Mouse (Mus musculus): ENCODE data around the gene Mmd2. TPM values are rescaled to one million over a fixed set of nuclear protein-coding genes. Genes with fewer than 3 reads are reported as not detected.

Mmd2 gene
- total and polyA plus RNA-seq, 3 experiments = not detected

DNA sequence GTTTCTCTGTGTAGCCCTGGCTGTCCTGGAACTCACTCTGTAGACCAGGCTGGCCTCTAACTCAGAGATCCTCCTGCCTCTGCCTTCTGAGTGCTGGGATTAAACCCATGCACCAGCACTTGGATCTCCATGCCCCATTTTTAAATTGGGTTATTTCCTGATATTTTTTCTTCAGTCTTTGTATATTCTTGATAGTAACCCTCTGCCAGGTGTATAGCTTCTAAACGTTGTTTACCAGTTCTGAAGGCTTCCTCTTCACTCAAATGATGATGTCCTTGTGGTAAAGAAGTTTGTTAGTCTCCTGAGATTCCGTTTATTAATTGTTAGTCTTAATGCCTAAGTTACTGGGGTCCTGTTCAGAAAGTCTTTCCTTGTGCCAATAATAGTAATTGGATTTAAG is 18.8 kb upstream of the Mmd2 start, which contains the start of gene Wipi2:
Wipi2 (plus strand) TSS at position 301 of the 400 bp plus-strand sequence.
- TF ChIP-seq GABPA (IDR thresholded peaks at IDR 0.05; ENCODE audit: low read depth, low read length) = no peak
- TF ChIP-seq RAD21 (IDR thresholded peaks at IDR 0.05; ENCODE audit: low read depth, low read length) = no peak
- TF ChIP-seq NELFE (IDR thresholded peaks at IDR 0.05; ENCODE audit: low read depth, low read length) = no peak
- TF ChIP-seq KAT2A (conservative IDR thresholded peaks at IDR 0.05; ENCODE audit: low read depth, low read length) = no peak
- TF ChIP-seq CHD2 (IDR thresholded peaks at IDR 0.05; ENCODE audit: low read length) = no peak
- TF ChIP-seq NRF1 (IDR thresholded peaks at IDR 0.05; ENCODE audit: insufficient read depth, low read depth, low read length, poor library complexity, severe bottlenecking) = no peak
- TF ChIP-seq MAZ (IDR thresholded peaks at IDR 0.05; ENCODE audit: low read depth, low read length) = no peak
- TF ChIP-seq ELF1 (IDR thresholded peaks at IDR 0.05; ENCODE audit: low read depth, low read length) = no peak
- no peak for TF ChIP-seq SIN3A (IDR thresholded peaks at IDR 0.05; ENCODE audit: low read length)
- no peak for TF ChIP-seq MAFK (IDR thresholded peaks at IDR 0.05; ENCODE audit: borderline replicate concordance, low read depth, low read length)
- no peak for TF ChIP-seq MYC (IDR thresholded peaks at IDR 0.05; ENCODE audit: low read depth, low read length)
- no peak for TF ChIP-seq BHLHE40 (IDR thresholded peaks at IDR 0.05; ENCODE audit: borderline replicate concordance, low read depth, low read length)
- no peak for TF ChIP-seq TBP (IDR thresholded peaks at IDR 0.05; ENCODE audit: low read depth, low read length)
- TF ChIP-seq GATA1 (IDR thresholded peaks at IDR 0.05; ENCODE audit: low read depth, low read length) = no peak
- Histone ChIP-seq H3K9ac (ENCODE audit: control insufficient read depth, low read depth, low read length, poor library complexity, severe bottlenecking) (peak within 1 kb of the TSS; percentile 67), H3K4me3 (ENCODE audit: control insufficient read depth in 1 of 2, insufficient read depth in 1 of 2, low read depth in 2 of 2, low read length in 2 of 2) (peak within 1 kb of the TSS; percentile 64 to 67), H3K36me3 (ENCODE audit: control insufficient read depth in 1 of 2, insufficient read depth in 2 of 2, low read length in 2 of 2) (peaks cover 0 to 5% of the 10 kb centered on the region in 2 experiments; a peak in 2 of 4 replicates), H3K27ac (ENCODE audit: control insufficient read depth, low read depth, low read length) (peak within 1 kb of the TSS; percentile 79), H3K27me3 (ENCODE audit: control insufficient read depth in 1 of 2, insufficient read depth in 2 of 2, low read length in 2 of 2) (no peaks in the 10 kb centered on the region; a peak in 1 of 4 replicates), H3K4me1 (ENCODE audit: control insufficient read depth in 1 of 2, insufficient read depth in 2 of 2, low read length in 2 of 2) (peaks cover 0 to 7% of the 10 kb centered on the region in 2 experiments; a peak in 1 of 4 replicates), H3K9me3 (replicated peaks; ENCODE audit: insufficient read depth, low read length) (no peaks in the 10 kb centered on the region), H3K79me2 (ENCODE audit: control insufficient read depth, insufficient read depth, low read length, poor library complexity) (peaks cover 20% of the 10 kb centered on the region)
- DNase-seq (ENCODE audit: low read depth, low spot score) = no peak

DNA sequence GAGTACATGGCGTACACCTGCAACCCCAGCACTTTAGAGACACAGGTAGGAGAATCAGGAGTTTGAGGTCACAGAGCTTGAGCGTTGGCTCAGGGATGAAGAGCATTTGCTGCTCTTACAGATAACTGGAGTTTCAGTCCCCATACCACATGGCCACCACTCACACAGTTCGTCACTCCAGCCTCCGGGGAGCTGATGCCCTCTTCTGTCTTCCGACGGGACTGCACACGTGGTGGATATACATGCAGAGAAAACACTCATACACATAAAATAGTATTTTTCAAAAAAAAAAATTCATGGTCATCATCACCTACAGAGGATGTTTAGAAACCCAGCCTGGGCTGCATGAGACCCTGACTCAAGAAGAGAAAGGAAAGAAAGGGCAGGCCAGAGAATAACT is 14.5 kb upstream of the Mmd2 start:
- Histone ChIP-seq H3K27me3 (ENCODE audit: control insufficient read depth in 1 of 2, insufficient read depth in 2 of 2, low read length in 2 of 2) (no peaks in the 10 kb centered on the region; a peak in 1 of 4 replicates), H3K36me3 (ENCODE audit: control insufficient read depth in 1 of 2, insufficient read depth in 2 of 2, low read length in 2 of 2) (0 out of 4 replicates have a peak, but pooled peaks cover 0 to 2% of the 10 kb centered on the region in 2 experiments), H3K9me3 (replicated peaks; ENCODE audit: insufficient read depth, low read length) (no peaks in the 10 kb centered on the region), H3K4me1 (ENCODE audit: control insufficient read depth in 1 of 2, insufficient read depth in 2 of 2, low read length in 2 of 2) (0 out of 4 replicates have a peak, but pooled peaks cover 0 to 3% of the 10 kb centered on the region in 2 experiments), H3K27ac (ENCODE audit: control insufficient read depth, low read depth, low read length) (no peak overlapping the region), H3K79me2 (ENCODE audit: control insufficient read depth, insufficient read depth, low read length, poor library complexity) (no peaks in the 10 kb centered on the region), H3K9ac (ENCODE audit: control insufficient read depth, low read depth, low read length, poor library complexity, severe bottlenecking) (no peak overlapping the region), H3K4me3 (ENCODE audit: control insufficient read depth in 1 of 2, insufficient read depth in 1 of 2, low read depth in 2 of 2, low read length in 2 of 2) (no peak overlapping the region)
- TF ChIP-seq CTCF (IDR thresholded peaks at IDR 0.05 in 2 of 3, conservative IDR thresholded peaks at IDR 0.05 in 1 of 3; ENCODE audit: control insufficient read depth in 1 of 3, insufficient read depth in 1 of 3, low read depth in 2 of 3, low read length in 3 of 3, poor library complexity in 1 of 3, severe bottlenecking in 1 of 3) (peak in 1 of 3 experiments; percentile 10; a peak in 2 of 6 replicates), GATA1 (IDR thresholded peaks at IDR 0.05; ENCODE audit: low read depth, low read length) (no peak)
- DNase-seq (ENCODE audit: low read depth, low spot score) = peak; percentile 18

All from MEL (cell line).